Mouse (Mus musculus): ENCODE results near the gene Disc1. TPM values are rescaled to one million over a fixed set of nuclear protein-coding genes. Genes with fewer than 3 reads are reported as not detected.
A peak's percentile ranks its signal among the peaks of the same experiment; 100 is the strongest.

The Disc1 gene
- polyA plus RNA-seq, 1 experiment = 2.1 TPM

DNA sequence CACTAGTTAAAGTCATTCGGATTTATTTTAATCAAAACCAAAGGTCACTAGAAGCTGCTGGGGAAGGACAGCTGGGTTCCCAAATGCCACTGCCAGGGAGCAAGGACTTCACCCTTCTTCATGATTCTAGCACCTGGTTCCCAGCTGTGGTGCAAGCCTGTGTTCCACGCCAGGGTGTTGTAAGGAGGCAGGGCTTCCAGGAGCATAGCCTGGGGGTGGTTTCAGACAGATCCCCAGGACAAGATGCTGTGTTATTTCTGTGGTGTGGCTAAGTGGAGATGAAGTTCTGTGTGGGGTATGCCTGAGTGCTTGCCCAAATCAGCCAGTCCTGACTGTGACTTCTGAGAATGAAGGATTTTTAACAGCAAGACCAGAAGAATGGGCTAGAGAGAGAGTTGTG is 12.5 kb upstream of the Disc1 start:
- no peak for DNase-seq (ENCODE audit: low read depth)
- no peak for TF ChIP-seq POLR2A (IDR thresholded peaks at IDR 0.05; ENCODE audit: borderline replicate concordance, extremely low read depth, insufficient read depth, insufficient read length, poor library complexity, severe bottlenecking)
- no peak for TF ChIP-seq CTCF (IDR thresholded peaks at IDR 0.05; ENCODE audit: borderline replicate concordance, extremely low read depth, insufficient read depth, insufficient read length)

DNA sequence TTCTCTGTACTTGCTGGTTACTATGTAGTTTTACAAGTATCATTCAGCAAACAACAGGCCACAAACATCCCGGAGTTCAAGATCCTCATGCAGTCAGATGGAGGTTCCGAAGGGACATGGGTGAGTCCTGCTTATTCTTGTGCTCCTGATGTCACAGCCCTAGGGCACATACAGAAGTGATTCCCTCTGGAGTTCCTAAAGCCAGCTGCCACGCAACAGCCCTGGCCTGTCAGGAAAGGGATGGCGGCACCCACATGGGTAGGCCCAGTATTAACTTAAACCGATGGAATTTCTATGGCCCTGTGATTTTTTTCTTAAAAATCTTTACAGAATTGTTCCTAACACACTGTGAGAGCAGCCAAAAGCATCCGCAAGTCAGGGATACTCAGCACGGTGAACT is 10.6 kb upstream of the Disc1 start:
- no peak for TF ChIP-seq POLR2A (IDR thresholded peaks at IDR 0.05; ENCODE audit: borderline replicate concordance, extremely low read depth, insufficient read depth, insufficient read length, poor library complexity, severe bottlenecking)
- TF ChIP-seq CTCF (IDR thresholded peaks at IDR 0.05; ENCODE audit: borderline replicate concordance, extremely low read depth, insufficient read depth, insufficient read length) = no peak
- DNase-seq (ENCODE audit: low read depth) = no peak

DNA sequence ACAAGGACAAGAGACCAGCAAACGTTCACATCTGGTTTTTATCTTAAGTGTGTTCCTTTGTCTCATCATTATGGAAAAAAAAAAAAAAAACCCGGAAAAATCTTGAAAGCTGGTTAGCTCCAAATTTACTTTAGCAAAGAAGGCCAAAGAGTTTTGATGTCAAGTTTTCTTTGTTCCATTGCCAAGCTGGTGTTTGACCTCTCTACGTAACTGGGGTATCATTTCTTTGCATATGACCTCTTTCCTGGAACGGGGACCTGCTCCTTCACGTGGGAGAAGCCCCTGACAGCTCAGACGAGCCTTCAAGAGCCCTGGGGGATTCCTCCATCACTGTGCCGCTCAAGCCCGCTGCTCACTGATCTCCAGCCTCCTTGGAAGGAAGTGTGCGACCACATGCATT is 10.1 kb upstream of the Disc1 start:
- TF ChIP-seq CTCF (IDR thresholded peaks at IDR 0.05; ENCODE audit: borderline replicate concordance, extremely low read depth, insufficient read depth, insufficient read length) (no peak), POLR2A (IDR thresholded peaks at IDR 0.05; ENCODE audit: borderline replicate concordance, extremely low read depth, insufficient read depth, insufficient read length, poor library complexity, severe bottlenecking) (no peak)

DNA sequence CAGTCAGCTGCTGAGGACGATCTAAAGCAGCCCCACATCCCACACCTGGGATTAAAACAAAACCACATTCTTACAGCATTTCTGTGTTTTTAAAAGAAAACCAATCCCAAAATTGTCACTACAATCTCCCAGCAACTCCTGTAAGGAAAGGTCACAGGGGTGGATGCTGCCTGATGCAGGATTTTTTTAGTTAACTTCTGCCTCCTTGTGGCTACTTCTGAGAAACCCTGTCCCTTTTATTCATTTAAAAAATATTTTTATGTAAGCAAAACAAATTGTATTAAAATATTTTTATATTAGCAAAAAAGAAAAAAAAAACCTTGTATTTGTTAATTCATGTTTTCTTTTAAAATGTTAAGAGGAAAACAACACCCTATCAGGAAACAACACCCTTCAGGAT is 8.2 kb upstream of the Disc1 start:
- TF ChIP-seq POLR2A (IDR thresholded peaks at IDR 0.05; ENCODE audit: borderline replicate concordance, extremely low read depth, insufficient read depth, insufficient read length, poor library complexity, severe bottlenecking) = no peak
- TF ChIP-seq CTCF (IDR thresholded peaks at IDR 0.05; ENCODE audit: borderline replicate concordance, extremely low read depth, insufficient read depth, insufficient read length) = no peak
- no peak for DNase-seq (ENCODE audit: low read depth)

More for the DNA sequence above, 10.1 kb upstream of the Disc1 start:
- no peak for DNase-seq (ENCODE audit: low read depth)

DNA sequence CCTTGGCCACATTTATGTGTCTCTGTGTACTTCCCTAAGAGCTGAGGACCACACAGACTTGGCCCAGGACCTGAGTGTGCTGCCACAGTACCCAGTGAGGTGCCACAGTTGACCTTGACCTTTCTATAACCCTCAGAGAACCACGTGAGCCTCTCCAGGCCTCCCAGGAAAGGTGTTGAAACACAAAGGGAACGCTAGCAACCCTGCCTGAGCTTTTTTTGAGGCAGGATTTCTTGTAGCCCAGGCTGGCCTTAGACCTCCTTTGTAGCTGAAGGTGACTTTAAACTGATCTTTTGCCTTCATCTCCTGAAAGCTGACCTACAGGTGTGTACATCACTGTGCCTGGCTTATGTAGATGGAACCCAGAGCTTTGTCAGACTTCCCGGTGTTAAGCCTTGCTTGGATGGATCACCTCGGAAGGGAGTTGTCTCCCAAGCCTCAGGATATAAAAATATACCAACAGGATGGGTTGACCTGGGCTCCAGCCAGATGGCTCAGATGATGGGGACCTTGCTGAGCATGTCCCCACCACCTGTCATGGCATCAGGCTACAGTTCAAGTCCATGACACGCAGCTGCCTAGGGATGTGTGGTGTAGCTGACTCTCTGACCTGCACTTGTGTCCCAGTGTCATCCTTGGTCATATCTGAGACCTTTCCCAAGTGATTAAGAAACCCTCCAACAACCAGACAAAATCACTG is 4.8 kb upstream of the Disc1 start:
- TF ChIP-seq CTCF (IDR thresholded peaks at IDR 0.05; ENCODE audit: borderline replicate concordance, extremely low read depth, insufficient read depth, insufficient read length) (no peak), POLR2A (IDR thresholded peaks at IDR 0.05; ENCODE audit: borderline replicate concordance, extremely low read depth, insufficient read depth, insufficient read length, poor library complexity, severe bottlenecking) (no peak)
- no peak for DNase-seq (ENCODE audit: low read depth)

DNA sequence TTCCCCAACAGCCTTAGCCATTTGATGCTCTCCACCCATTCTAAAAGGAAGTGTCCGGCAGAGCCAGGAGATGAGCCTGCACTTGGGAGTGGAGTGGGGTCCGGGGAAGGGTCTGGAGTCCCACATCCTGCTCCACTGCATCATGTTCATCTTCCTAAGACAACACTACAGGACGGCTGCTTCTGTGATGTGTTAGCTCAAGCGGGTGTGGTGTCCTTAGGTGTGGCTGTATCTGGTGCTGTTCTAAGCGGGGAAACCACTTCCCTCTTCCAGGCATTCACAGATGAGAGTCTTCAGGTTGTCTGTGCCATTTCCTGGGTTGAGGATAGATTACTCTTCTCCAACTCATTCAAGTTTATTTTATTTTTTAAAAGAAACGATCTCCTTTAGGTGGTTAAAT is 4.2 kb upstream of the Disc1 start:
- TF ChIP-seq POLR2A (IDR thresholded peaks at IDR 0.05; ENCODE audit: borderline replicate concordance, extremely low read depth, insufficient read depth, insufficient read length, poor library complexity, severe bottlenecking) = no peak
- no peak for TF ChIP-seq CTCF (IDR thresholded peaks at IDR 0.05; ENCODE audit: borderline replicate concordance, extremely low read depth, insufficient read depth, insufficient read length)
- DNase-seq (ENCODE audit: low read depth) = no peak

DNA sequence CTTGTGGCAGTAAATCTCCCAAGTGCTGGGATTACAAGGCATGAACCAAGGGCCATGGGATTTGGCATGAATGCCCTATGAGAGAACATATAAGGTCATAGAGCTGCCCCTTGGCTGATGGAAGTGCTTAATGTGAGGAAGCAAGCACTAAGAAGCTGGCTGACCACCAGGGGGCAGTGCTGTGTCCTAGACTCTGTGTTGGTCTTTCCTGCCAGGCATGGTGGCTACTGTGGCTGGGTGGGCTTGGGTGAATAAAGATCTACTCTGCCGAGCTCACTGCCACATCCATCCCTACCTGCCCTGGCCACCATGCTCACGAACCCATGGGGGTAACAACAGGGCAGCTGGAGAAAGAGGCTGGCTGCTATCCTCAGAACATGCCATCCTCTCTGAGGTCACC is 2.0 kb upstream of the Disc1 start:
- no peak for TF ChIP-seq POLR2A (IDR thresholded peaks at IDR 0.05; ENCODE audit: borderline replicate concordance, extremely low read depth, insufficient read depth, insufficient read length, poor library complexity, severe bottlenecking)
- TF ChIP-seq CTCF (IDR thresholded peaks at IDR 0.05; ENCODE audit: borderline replicate concordance, extremely low read depth, insufficient read depth, insufficient read length) = peak; percentile 74
- peak; percentile 77 for DNase-seq (ENCODE audit: low read depth)

GRCm38 (mm10) chr8:125054436-125054810 is 428 bp downstream of the Disc1 start:
- TF ChIP-seq POLR2A (IDR thresholded peaks at IDR 0.05; ENCODE audit: borderline replicate concordance, extremely low read depth, insufficient read depth, insufficient read length, poor library complexity, severe bottlenecking) (no peak), CTCF (IDR thresholded peaks at IDR 0.05; ENCODE audit: borderline replicate concordance, extremely low read depth, insufficient read depth, insufficient read length) (no peak)
- DNase-seq (ENCODE audit: low read depth) = peak; percentile 38

- no peak for TF ChIP-seq CTCF (IDR thresholded peaks at IDR 0.05; ENCODE audit: borderline replicate concordance, extremely low read depth, insufficient read depth, insufficient read length)
- no peak for TF ChIP-seq POLR2A (IDR thresholded peaks at IDR 0.05; ENCODE audit: borderline replicate concordance, extremely low read depth, insufficient read depth, insufficient read length, poor library complexity, severe bottlenecking)
- no peak for DNase-seq (ENCODE audit: low read depth)
These were observed 6.9 kb downstream of the Disc1 start for GRCm38 (mm10) chr8:125060904-125061303.

- no peak for DNase-seq (ENCODE audit: low read depth)
- TF ChIP-seq POLR2A (IDR thresholded peaks at IDR 0.05; ENCODE audit: borderline replicate concordance, extremely low read depth, insufficient read depth, insufficient read length, poor library complexity, severe bottlenecking) (no peak), CTCF (IDR thresholded peaks at IDR 0.05; ENCODE audit: borderline replicate concordance, extremely low read depth, insufficient read depth, insufficient read length) (no peak)
These were observed 11.6 kb downstream of the Disc1 start for GRCm38 (mm10) chr8:125065596-125065995.

DNA sequence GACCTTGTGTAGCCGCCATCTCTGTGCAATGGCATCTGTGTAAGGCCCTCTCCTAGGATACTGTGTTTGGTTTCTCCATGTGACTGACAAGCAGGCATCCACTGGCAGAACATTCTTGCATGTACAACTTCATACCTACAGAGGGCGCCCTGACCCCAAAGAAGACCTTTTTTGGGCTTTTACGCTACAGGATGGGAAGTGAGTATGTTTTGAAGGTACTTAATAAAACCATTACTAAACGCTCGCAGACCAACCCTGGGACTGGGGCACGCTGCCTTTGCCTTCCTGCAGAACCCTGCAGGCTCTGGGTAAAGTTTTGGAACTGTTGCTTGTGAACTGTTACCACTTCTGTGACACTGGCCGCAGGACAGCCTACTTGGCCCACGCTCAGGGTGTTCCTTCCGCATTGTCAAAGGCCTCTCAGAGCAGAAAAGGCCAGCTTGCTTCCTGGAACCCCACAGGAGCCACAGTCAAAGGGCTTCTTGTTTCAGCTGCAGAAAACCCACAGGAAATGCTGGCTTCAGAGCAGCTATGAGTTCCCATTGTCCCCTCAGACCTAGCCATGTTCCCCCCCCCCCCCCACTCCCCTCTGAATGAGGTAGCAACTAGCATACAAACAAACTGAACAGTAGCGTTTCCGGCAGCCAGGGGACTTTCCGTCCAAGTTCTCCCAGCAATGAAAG is 13.1 kb downstream of the Disc1 start:
- TF ChIP-seq POLR2A (IDR thresholded peaks at IDR 0.05; ENCODE audit: borderline replicate concordance, extremely low read depth, insufficient read depth, insufficient read length, poor library complexity, severe bottlenecking) (no peak), CTCF (IDR thresholded peaks at IDR 0.05; ENCODE audit: borderline replicate concordance, extremely low read depth, insufficient read depth, insufficient read length) (peak; percentile 68)

GRCm38 (mm10) chr8:125067596-125067960 is 13.6 kb downstream of the Disc1 start:
- no peak for DNase-seq (ENCODE audit: low read depth)

More for the DNA sequence above, 13.1 kb downstream of the Disc1 start:
- DNase-seq (ENCODE audit: low read depth) = peak; percentile 90

More at GRCm38 (mm10) chr8:125067596-125067960, 13.6 kb downstream of the Disc1 start:
- TF ChIP-seq CTCF (IDR thresholded peaks at IDR 0.05; ENCODE audit: borderline replicate concordance, extremely low read depth, insufficient read depth, insufficient read length) = no peak
- no peak for TF ChIP-seq POLR2A (IDR thresholded peaks at IDR 0.05; ENCODE audit: borderline replicate concordance, extremely low read depth, insufficient read depth, insufficient read length, poor library complexity, severe bottlenecking)
